Mouse (Mus musculus): Measurements from ENCODE around the gene Ilf3. TPM values are rescaled to one million over a fixed set of nuclear protein-coding genes. Genes with fewer than 3 reads are reported as not detected.

Ilf3 gene
- total and polyA plus RNA-seq, 2 experiments = 9.5 to 13.5 TPM

DNA sequence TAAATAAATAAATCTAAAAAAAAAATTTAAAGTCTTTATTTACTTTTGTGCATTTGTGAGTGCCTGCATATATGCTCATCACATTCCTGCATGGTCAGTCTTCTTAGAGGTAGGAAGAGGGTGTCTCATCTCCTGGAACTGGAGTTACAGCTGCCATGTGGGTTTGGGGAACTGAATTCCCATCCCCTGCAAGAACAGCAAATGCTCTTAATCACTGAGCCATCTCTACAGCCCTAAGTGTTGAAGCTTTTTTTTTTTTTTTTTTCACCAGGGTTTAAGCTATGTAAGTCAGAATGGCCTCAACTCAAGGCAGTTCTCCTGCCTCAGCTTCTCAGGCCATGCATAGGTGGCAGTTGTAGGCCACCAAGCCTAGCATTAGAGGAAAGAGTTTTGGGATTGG lies 32.9 kb upstream of the Ilf3 start:
- TF ChIP-seq POLR2A (IDR thresholded peaks at IDR 0.05; ENCODE audit: extremely low read depth, insufficient read depth, low read length) = no peak
- TF ChIP-seq CTCF (IDR thresholded peaks at IDR 0.05; ENCODE audit: low read depth, low read length) = no peak
- H3K27me3 ChIP-seq (ENCODE audit: control insufficient read depth, insufficient read depth, low read length) = peaks cover 3% of the 10 kb centered on the region; the same call in 1 of the 2 replicates
- no peak overlapping the region for H3K4me3 ChIP-seq (ENCODE audit: insufficient read depth, low read depth, low read length)
- no peak overlapping the region for H3K9ac ChIP-seq (ENCODE audit: low read depth, low read length)
- H3K4me1 ChIP-seq (ENCODE audit: control insufficient read depth, insufficient read depth, low read length) = no peaks in the 10 kb centered on the region
- H3K36me3 ChIP-seq (ENCODE audit: control insufficient read depth, insufficient read depth, low read length) = no peaks in the 10 kb centered on the region
- H3K79me2 ChIP-seq (ENCODE audit: control insufficient read depth, insufficient read depth, low read length) = no peaks in the 10 kb centered on the region
- no peak for DNase-seq (ENCODE audit: extremely low read depth, low read depth, low spot score)
- H3K27ac ChIP-seq (replicated peaks; ENCODE audit: insufficient read depth, low read depth, low read length) = no peak overlapping the region

DNA sequence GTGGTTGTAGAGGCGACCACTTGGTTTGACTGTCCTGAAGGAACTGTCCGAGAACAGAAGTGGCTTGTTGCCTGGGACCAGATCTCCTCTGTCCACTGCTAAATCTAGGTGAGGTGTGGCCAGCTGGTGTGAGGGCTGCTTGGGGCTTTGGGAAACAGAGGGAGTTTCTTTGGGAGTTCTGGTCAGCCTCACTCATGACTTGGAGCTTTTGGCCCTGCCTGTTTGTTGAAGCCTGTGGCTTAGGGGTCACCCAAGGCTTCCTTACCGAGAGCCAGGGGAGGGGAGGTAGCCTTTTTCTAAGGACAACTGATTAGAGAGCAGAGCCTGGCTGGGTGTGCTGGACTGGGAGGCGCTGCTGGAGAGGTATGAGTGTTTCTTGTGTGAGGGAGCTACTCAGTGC lies 32.3 kb upstream of the Ilf3 start:
- H3K27ac ChIP-seq (replicated peaks; ENCODE audit: insufficient read depth, low read depth, low read length) = no peak overlapping the region
- no peak overlapping the region for H3K4me3 ChIP-seq (ENCODE audit: insufficient read depth, low read depth, low read length)
- H3K36me3 ChIP-seq (ENCODE audit: control insufficient read depth, insufficient read depth, low read length) = no peaks in the 10 kb centered on the region
- TF ChIP-seq CTCF (IDR thresholded peaks at IDR 0.05; ENCODE audit: low read depth, low read length) (no peak), POLR2A (IDR thresholded peaks at IDR 0.05; ENCODE audit: extremely low read depth, insufficient read depth, low read length) (no peak)
- H3K79me2 ChIP-seq (ENCODE audit: control insufficient read depth, insufficient read depth, low read length) = no peaks in the 10 kb centered on the region
- peaks cover 3% of the 10 kb centered on the region; the same call in 1 of the 2 replicates for H3K27me3 ChIP-seq (ENCODE audit: control insufficient read depth, insufficient read depth, low read length)
- no peaks in the 10 kb centered on the region for H3K4me1 ChIP-seq (ENCODE audit: control insufficient read depth, insufficient read depth, low read length)
- no peak overlapping the region for H3K9ac ChIP-seq (ENCODE audit: low read depth, low read length)
- WGBS = 88% methylated on average over 4 of the region's 4 CpGs
- no peak for DNase-seq (ENCODE audit: extremely low read depth, low read depth, low spot score)

DNA sequence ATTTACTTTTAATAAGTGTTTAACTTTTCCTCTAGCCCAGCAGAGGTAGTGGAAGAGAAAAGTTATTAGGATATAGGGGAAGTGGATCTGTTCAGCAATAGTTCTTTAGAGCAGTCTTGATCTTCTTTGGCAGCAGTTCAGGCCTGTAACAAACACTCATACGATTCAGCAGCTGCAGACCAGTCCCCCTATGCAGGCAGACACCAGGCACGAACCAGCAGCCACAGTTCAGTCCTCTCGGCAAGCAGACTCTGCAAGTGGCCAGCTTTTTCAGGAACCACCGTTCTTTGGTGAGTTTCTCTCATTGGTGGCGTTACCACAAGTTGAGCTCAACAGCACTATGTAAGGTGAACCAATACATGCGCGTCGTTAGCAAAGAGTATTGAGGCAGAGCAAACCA lies 31.2 kb upstream of the Ilf3 start:
- no peak overlapping the region for H3K9ac ChIP-seq (ENCODE audit: low read depth, low read length)
- H3K27ac ChIP-seq (replicated peaks; ENCODE audit: insufficient read depth, low read depth, low read length) = no peak overlapping the region
- peaks cover 3% of the 10 kb centered on the region; the same call in 1 of the 2 replicates for H3K27me3 ChIP-seq (ENCODE audit: control insufficient read depth, insufficient read depth, low read length)
- TF ChIP-seq POLR2A (IDR thresholded peaks at IDR 0.05; ENCODE audit: extremely low read depth, insufficient read depth, low read length) = no peak
- TF ChIP-seq CTCF (IDR thresholded peaks at IDR 0.05; ENCODE audit: low read depth, low read length) = no peak
- H3K4me1 ChIP-seq (ENCODE audit: control insufficient read depth, insufficient read depth, low read length) = no peaks in the 10 kb centered on the region
- WGBS = 88% methylated on average over 8 of the region's 8 CpGs
- H3K4me3 ChIP-seq (ENCODE audit: insufficient read depth, low read depth, low read length) = no peak overlapping the region
- no peak for DNase-seq (ENCODE audit: extremely low read depth, low read depth, low spot score)
- H3K79me2 ChIP-seq (ENCODE audit: control insufficient read depth, insufficient read depth, low read length) = no peaks in the 10 kb centered on the region
- no peaks in the 10 kb centered on the region for H3K36me3 ChIP-seq (ENCODE audit: control insufficient read depth, insufficient read depth, low read length)

DNA sequence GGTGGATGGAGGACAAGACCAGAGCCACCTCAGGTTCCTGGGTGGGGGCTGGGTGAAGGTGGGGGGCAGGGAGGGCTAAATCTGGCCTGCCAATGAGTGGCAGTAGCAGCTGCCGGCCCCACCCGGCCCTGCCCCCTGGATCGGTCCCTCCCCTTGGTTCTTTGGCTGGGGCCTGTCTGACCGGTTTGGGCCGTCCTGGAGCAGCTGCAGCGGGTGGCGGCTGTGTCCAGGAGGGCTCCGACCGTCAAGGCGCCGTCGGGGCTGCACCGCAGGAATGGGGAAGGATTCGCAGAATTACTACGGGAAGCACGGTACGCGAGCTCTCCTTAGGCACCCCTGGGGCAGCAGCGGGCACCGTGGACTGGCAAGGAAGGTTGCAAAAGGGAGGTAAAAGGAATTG lies 30.0 kb upstream of the Ilf3 start:
- H3K27me3 ChIP-seq (ENCODE audit: control insufficient read depth, insufficient read depth, low read length) = peaks cover 3% of the 10 kb centered on the region; the same call in 1 of the 2 replicates
- H3K27ac ChIP-seq (replicated peaks; ENCODE audit: insufficient read depth, low read depth, low read length) = no peak overlapping the region
- H3K4me1 ChIP-seq (ENCODE audit: control insufficient read depth, insufficient read depth, low read length) = no peaks in the 10 kb centered on the region
- no peaks in the 10 kb centered on the region for H3K79me2 ChIP-seq (ENCODE audit: control insufficient read depth, insufficient read depth, low read length)
- DNase-seq (ENCODE audit: extremely low read depth, low read depth, low spot score) = no peak
- 26% methylated on average over 20 of the region's 20 CpGs for WGBS
- TF ChIP-seq CTCF (IDR thresholded peaks at IDR 0.05; ENCODE audit: low read depth, low read length) (no peak), POLR2A (IDR thresholded peaks at IDR 0.05; ENCODE audit: extremely low read depth, insufficient read depth, low read length) (no peak)
- peak overlapping the region; percentile 39; the same call in 1 of the 2 replicates for H3K4me3 ChIP-seq (ENCODE audit: insufficient read depth, low read depth, low read length)
- H3K9ac ChIP-seq (ENCODE audit: low read depth, low read length) = no peak overlapping the region; the same call in 1 of the 2 replicates
- no peaks in the 10 kb centered on the region for H3K36me3 ChIP-seq (ENCODE audit: control insufficient read depth, insufficient read depth, low read length)

DNA sequence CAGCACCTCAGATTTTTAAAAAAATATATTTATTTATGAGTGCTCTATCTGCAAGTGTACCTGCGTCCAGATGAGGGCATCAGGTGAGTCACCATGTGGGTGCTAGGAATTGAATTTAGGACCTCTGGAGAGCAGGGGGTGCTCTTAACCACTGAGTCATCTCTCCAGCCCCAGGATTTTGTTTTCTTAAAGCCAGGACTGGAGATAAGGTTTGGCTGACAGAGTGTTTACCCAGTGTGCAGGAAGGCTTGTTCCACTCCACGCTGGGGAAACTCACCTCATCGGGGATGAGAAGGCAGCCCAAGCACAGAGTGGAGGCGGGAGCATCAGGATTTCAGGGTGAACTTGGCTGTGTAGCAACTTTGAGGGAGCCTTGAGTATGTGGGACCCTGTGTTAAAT lies 27.3 kb upstream of the Ilf3 start:
- 48% methylated on average over 4 of the region's 4 CpGs for WGBS
- H3K4me3 ChIP-seq (ENCODE audit: insufficient read depth, low read depth, low read length) = no peak overlapping the region
- no peak for DNase-seq (ENCODE audit: extremely low read depth, low read depth, low spot score)
- H3K9ac ChIP-seq (ENCODE audit: low read depth, low read length) = no peak overlapping the region
- H3K27ac ChIP-seq (replicated peaks; ENCODE audit: insufficient read depth, low read depth, low read length) = no peak overlapping the region
- TF ChIP-seq CTCF (IDR thresholded peaks at IDR 0.05; ENCODE audit: low read depth, low read length) (no peak), POLR2A (IDR thresholded peaks at IDR 0.05; ENCODE audit: extremely low read depth, insufficient read depth, low read length) (no peak)
- H3K27me3 ChIP-seq (ENCODE audit: control insufficient read depth, insufficient read depth, low read length) = peaks cover 3% of the 10 kb centered on the region; the same call in 1 of the 2 replicates
- H3K79me2 ChIP-seq (ENCODE audit: control insufficient read depth, insufficient read depth, low read length) = no peaks in the 10 kb centered on the region
- H3K4me1 ChIP-seq (ENCODE audit: control insufficient read depth, insufficient read depth, low read length) = no peaks in the 10 kb centered on the region
- no peaks in the 10 kb centered on the region for H3K36me3 ChIP-seq (ENCODE audit: control insufficient read depth, insufficient read depth, low read length)

DNA sequence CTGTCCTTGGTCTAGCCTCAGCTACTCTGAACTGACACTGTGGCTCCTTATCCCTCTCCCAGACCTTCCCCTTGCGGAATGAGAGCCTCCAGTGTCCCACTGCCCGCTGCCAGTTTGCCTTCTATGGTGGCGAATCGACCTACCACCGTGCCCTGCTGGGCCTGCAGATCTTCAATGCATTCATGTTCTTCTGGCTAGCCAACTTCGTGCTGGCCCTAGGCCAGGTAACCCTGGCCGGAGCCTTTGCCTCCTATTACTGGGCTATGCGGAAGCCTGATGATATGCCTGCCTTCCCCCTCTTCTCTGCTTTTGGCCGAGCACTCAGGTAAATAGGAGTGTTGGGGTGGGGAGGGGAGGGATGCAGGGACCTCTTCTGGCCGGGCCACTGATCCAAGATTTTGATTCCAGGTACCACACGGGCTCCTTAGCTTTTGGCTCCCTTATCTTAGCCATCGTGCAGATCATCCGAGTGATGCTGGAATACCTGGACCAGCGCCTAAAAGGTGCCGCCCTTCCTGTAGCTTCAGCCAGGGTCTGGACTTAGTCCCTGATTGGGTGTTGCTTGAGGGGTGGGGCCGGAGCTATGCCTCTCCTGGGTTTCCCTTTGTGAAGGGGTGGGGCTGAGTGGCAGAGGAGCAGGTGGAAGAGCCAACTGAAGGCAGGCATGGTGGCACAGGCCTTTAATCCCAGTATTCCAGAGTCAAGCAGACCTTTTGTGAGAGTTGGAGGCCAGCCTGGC lies 20.9 kb upstream of the Ilf3 start:
- no peak for TF ChIP-seq POLR2A (IDR thresholded peaks at IDR 0.05; ENCODE audit: extremely low read depth, insufficient read depth, low read length)
- no peak for TF ChIP-seq CTCF (IDR thresholded peaks at IDR 0.05; ENCODE audit: low read depth, low read length)
- Histone ChIP-seq H3K27ac (replicated peaks; ENCODE audit: insufficient read depth, low read depth, low read length) (no peak overlapping the region), H3K36me3 (ENCODE audit: control insufficient read depth, insufficient read depth, low read length) (no peaks in the 10 kb centered on the region), H3K27me3 (ENCODE audit: control insufficient read depth, insufficient read depth, low read length) (no peaks in the 10 kb centered on the region), H3K4me3 (ENCODE audit: insufficient read depth, low read depth, low read length) (no peak overlapping the region), H3K79me2 (ENCODE audit: control insufficient read depth, insufficient read depth, low read length) (no peaks in the 10 kb centered on the region), H3K4me1 (ENCODE audit: control insufficient read depth, insufficient read depth, low read length) (no peaks in the 10 kb centered on the region), H3K9ac (ENCODE audit: low read depth, low read length) (no peak overlapping the region)
- WGBS = 83% methylated on average over 16 of the region's 16 CpGs
- DNase-seq (ENCODE audit: extremely low read depth, low read depth, low spot score) = no peak
